Mouse (Mus musculus) lung, postnatal 25 days (tissue): Measurements from ENCODE around the gene Lrrc42.

ENCODE experiments used
- DNase-seq: peaks from one replicate; pipeline ENCODE4 v3.0.0; 2022; ENCODE audit warnings: low spot score

Lrrc42 gene

GRCm38 (mm10) chr4:107253125-107254091 is at the start of gene Lrrc42, which contains the start of gene Hspb11:
Gene Lrrc42, minus strand, starts transcription at chr4:107253532.
Gene Hspb11, plus strand, starts transcription at chr4:107253593.
- peak; percentile 96 for DNase-seq

- DNase-seq, result no peak
Observed at GRCm38 (mm10) chr4:107302832-107303231, 49.5 kb upstream of the Lrrc42 start.

- peak; percentile 27 for DNase-seq
Observed at GRCm38 (mm10) chr4:107302221-107302620, 48.9 kb upstream of the Lrrc42 start.

- DNase-seq, result no peak
Observed at GRCm38 (mm10) chr4:107300902-107301555, 47.7 kb upstream of the Lrrc42 start.

DNA sequence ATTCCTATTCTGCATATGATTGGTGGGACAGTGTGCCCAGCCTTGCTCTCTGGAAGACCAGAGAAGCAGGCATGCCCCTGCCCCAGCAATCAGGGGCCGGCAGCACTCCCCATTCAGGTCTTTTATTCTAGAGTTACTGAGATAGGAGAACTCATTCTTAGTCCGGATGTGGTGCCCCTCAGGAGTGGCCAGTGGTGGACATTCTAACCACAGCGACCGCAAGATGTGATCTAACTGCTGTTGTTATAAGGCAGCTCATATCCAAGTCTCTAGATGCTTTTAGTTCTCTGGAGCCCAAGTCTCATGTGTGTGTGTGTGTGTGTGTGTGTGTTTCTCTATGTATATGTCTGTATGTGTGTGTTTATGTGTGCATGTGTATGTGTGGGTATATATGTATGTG is 47.0 kb upstream of the Lrrc42 start:
- no peak for DNase-seq

DNA sequence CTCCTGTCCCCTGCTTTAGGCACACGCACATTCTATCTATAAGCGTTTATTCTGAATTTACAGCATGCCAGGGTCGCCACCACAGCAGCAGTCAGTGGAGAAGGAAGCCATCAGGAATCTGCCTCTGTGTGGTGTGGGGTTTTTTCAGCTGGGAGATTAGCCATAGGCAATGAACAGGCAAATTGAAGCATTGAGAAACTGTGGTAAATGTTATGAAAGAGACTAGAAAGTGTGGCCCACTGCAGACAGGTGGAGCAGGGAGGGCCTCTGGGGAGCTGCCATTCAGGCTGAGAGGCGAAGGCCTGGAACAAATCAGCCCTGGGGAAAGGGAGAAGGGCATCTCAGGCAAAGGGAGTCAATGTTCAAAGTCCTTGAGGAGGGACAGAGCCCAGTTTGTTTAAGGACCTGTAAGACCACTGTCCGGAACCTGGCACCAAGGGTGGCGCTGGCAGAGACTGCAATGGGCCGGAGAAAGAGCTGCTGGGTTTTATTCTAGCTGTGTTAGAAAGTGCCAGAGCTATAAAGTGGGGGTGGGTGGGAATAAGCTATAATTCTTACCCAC is 46.5 kb upstream of the Lrrc42 start:
- DNase-seq, result no peak

GRCm38 (mm10) chr4:107298071-107298606 is 44.8 kb upstream of the Lrrc42 start:
- no peak for DNase-seq

DNA sequence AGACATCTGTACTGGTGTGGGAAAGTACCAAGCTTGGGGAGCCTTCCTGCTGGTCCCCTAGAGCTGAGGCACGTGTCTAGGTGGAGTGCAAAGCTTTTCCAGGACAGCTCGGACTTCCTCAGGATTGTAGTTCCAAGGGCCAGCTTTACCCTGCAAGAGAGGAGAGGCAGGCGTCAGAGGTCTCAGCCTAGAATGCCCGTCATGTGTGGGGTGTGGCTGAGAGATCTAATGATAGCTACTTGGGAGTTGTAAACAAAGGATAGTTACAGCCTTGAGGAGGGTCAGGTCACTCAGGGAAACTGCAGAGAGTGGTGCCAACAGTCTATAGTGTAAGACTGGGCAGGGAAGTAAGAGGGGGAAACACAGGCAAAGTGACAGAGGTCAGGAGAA is 38.9 kb upstream of the Lrrc42 start:
- DNase-seq, result peak; percentile 57

GRCm38 (mm10) chr4:107291611-107292272 is 38.4 kb upstream of the Lrrc42 start:
- no peak for DNase-seq

- DNase-seq, result no peak
Observed at GRCm38 (mm10) chr4:107287517-107287916, 34.2 kb upstream of the Lrrc42 start.

GRCm38 (mm10) chr4:107286386-107286785 is 33.1 kb upstream of the Lrrc42 start:
- DNase-seq, result no peak

GRCm38 (mm10) chr4:107285446-107286200 is 32.3 kb upstream of the Lrrc42 start:
- DNase-seq, result peak; percentile 46

GRCm38 (mm10) chr4:107280843-107281475 is 27.6 kb upstream of the Lrrc42 start:
- DNase-seq, result no peak

DNA sequence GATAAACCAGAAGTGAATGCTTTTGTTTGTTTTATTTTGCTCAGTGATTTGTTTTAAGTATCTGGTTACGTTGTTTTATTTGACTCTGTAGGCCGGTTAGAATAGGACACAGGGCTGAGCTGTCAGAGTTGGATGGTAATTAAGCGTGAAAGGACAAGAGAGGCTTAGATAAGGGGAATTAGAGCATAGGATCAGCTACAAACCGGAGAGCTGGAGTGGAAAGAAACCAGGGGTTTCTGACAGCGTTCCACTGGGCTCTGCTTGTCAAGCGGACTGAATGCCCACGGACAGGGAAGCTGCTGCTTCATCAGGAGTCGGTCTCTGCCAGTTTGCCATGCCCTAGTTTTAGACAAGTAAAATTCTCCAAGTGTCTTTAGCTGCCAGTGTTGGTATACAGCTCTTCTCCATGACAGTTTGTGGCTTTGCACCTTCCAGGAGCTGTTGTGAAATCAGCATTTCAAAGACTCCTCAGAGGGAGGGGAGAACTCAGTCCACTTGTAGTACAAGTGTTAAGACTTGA is 24.9 kb upstream of the Lrrc42 start:
- peak; percentile 10 for DNase-seq

DNA sequence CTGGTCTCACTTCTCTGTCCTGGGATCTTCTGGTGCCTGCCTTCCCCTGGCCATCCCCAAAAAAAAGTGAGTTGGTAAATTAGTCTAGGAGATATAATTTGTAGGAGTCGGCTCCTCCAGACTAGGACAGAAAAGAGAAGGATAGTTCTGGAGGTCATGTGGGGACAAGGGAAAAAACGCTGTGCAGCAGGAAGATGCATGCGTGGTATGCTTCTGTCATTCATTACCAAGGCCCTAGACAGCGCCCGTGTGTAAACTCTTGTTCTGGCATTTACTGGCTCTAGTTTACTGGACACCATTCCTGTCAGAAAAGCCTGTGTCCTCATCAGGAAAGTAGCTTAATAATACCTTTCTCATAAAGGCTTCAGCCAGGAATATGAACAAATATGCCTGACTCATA is 21.2 kb upstream of the Lrrc42 start:
- DNase-seq, result no peak

DNA sequence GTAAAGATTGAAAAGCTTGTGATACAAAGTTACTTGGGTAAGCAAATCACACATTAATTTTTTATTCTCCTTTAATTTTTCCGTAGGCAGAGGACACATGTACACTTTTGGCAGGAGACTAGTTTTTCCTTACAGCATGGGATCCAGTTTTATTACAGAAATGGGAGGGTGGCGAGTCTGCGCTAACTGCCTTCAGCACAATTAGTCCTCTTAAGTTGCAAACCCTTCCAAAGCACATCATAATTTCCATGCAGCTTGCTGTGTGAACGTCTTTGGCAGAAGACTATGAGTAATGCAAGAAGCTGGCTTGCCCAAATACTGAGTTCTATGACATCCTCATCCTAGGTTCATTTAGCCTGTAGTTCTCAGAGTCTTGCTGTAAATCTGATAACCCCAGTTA is 20.4 kb upstream of the Lrrc42 start:
- no peak for DNase-seq

GRCm38 (mm10) chr4:107260001-107260400 is 6.7 kb upstream of the Lrrc42 start:
- DNase-seq, result no peak

DNA sequence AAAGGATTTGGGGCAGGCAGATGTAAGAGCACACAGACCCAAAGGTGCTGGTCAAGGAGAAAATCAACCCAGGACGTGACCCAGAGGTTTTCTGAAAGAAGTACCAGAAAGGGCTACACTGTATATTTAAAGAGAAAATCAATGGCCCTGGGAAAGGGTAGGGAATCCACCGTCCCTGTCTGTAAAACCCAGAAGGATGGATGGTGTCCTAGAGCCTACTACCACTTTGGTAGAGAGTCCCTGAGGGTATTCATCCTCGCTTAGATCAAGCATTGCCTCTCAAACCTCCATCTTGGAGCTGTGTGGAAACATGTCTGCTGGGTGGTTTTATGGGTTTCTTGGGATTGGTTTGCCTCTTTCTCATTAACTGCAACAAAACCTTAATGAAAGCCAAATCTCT is 1.1 kb upstream of the Lrrc42 start:
- no peak for DNase-seq

- DNase-seq, result no peak
Observed at GRCm38 (mm10) chr4:107252522-107252921, 810 bp downstream of the Lrrc42 start.

DNA sequence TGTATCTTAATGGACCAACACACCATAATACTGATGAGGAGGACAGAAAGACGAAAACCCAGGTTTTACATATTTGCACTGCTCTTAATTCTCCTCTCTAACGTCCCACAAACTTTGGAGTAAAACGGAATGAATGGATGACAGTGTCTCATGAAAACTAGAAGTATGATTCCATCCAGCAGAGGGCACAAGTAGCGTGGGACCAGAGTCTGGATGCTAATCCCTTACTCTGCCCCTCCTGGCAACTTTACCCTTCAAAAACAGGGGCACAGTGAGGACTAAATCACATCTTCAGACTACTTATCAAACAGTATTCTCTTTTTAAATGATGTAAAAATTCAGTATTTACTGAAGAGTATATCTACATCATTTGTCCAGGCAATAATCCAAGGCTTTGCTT is 2.8 kb downstream of the Lrrc42 start:
- DNase-seq, result peak; percentile 69

GRCm38 (mm10) chr4:107249471-107249870 is 3.9 kb downstream of the Lrrc42 start:
- peak; percentile 54 for DNase-seq
